In the genomic region with DNA sequence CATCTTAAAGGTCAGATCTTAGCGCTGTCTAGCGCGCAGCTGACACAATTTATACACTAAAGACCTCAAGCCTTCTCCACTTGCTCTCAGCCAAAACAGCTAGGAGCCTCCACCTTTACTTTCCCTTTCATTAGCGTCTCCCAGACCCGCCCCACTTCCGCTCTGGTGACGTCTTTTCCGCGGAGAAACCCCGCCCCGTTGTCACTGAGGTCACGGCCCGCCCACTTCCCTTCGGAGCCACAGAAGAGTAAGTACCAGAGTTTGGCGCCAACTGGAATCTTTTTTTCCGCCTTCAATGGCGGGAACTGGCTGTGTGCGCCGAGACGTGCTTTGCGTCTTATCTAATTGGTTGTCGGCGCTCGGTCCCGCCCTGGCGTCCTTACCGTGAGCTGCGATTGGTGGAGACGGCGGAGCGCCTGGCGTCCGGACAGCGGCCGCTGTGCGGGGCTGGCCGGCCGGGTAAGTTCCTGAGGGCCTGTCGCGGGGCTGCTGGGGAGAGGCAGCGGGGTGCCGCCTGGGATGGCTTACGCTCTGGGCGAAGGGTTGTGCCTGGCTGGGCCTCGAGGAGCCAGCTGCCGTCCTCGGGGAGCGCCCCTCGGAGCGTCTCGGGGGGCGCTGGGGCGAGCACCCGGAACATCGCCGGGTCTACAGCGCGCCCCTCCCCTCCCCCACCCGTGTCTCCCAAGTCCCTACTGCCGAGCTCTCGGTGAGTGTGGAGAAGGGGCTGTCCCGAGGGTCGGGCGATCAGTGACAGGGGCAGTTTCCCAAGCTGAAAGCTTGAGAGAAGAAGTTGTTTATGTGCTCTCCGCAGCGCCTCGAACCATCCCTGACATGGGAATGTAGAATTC, we compare ENCODE assay signal across 8 mouse cellular contexts. TPM values are rescaled to one million over a fixed set of nuclear protein-coding genes. Genes with fewer than 3 reads are reported as not detected.
DNase-seq lines count a peak whose midpoint lies in the region; ATAC-seq lines count a peak whose summit lies in the region.

Casp8ap2 (plus strand) TSS at position 418 of the 848 bp plus-strand sequence.

- no peaks in the 10 kb centered on the region for H3K27me3 ChIP-seq in hindbrain, embryonic 16.5 days (replicated peaks; ENCODE audit: control insufficient read depth, insufficient read depth, low read length)

- H3K4me2 ChIP-seq in hindbrain, embryonic 16.5 days (ENCODE audit: low read length): peak within 1 kb of the TSS; percentile 65

- H3K9me3 ChIP-seq in hindbrain, embryonic 16.5 days (ENCODE audit: control insufficient read depth, low read length): no peaks in the 10 kb centered on the region

- peak; percentile 94 for DNase-seq in WW6 (ENCODE audit: low read depth, low spot score)
- peak; percentile 96 for DNase-seq in cerebellum, postnatal 4 days (ENCODE audit: low spot score in 2 of 2)
- peak; percentile 99 for DNase-seq in gastrocnemius, adult 18-20 months (ENCODE audit: low spot score)
- DNase-seq in left cerebral cortex, adult 18-20 months (ENCODE audit: low spot score in 2 of 2): peak; percentile 99
- DNase-seq in right cerebral cortex, adult 18-20 months: peak; percentile 99
- peak; percentile 90 for DNase-seq in urinary bladder, postnatal 10 days (ENCODE audit: low spot score)

- WGBS in hindbrain, embryonic 16.5 days: under 1% methylated on average over 56 of the region's 67 CpGs
- under 1% methylated on average over 66 of the region's 67 CpGs for WGBS in macrophage (ENCODE audit: missing documents)

- H3K79me2 ChIP-seq in macrophage (ENCODE audit: inconsistent target): peaks cover 48% of the 10 kb centered on the region

- peaks cover 11% of the 10 kb centered on the region for H3K4me1 ChIP-seq in hindbrain, embryonic 16.5 days (ENCODE audit: control insufficient read depth, insufficient read depth, low read depth, low read length)

- no peaks in the 10 kb centered on the region for H3K36me3 ChIP-seq in hindbrain, embryonic 16.5 days (ENCODE audit: control insufficient read depth, insufficient read depth, low read length)
- H3K36me3 ChIP-seq in macrophage (ENCODE audit: inconsistent target): no peaks in the 10 kb centered on the region

- peak within 1 kb of the TSS; percentile 83 for H3K27ac ChIP-seq in hindbrain, embryonic 16.5 days (ENCODE audit: low read depth, low read length)
- peak within 1 kb of the TSS; percentile 58 for H3K27ac ChIP-seq in macrophage

- peak within 1 kb of the TSS; percentile 97 for H3K4me3 ChIP-seq in hindbrain, embryonic 16.5 days (ENCODE audit: low read length)
- H3K4me3 ChIP-seq in macrophage (ENCODE audit: inconsistent target): peak within 1 kb of the TSS; percentile 87

- H3K9ac ChIP-seq in hindbrain, embryonic 16.5 days (ENCODE audit: low read depth, low read length): peak within 1 kb of the TSS; percentile 87

- peak; percentile 99 for ATAC-seq in hindbrain, embryonic 16.5 days

RNA-seq across cellular contexts. Expression of gene Casp8ap2, which starts in this region (rescaled TPM):
- 1 to 10 TPM; 4.2 to 4.7 TPM for total RNA-seq in gastrocnemius, adult 18-20 months (2021)
- polyA plus RNA-seq in hindbrain, embryonic 16.5 days (2015; fragmentation: Nextera tagmentation; extraction: Ambion mirVana): 33.0 and 36.5 TPM in 2 replicates
- total RNA-seq in left cerebral cortex, adult 18-20 months (2021): 1 to 10 TPM; 9.0 to 9.7 TPM
- 10 to 100 TPM in 20 of 26 experiments, 1 to 10 TPM in 6; 3.4 to 52.2 (median 24.5) TPM for total RNA-seq in macrophage (2018; cell fraction: chromatin; rRNA removed)
- total RNA-seq in macrophage (2018; cell fraction: cytosol; rRNA removed): 10 to 100 TPM in 18 of 26 experiments, 1 to 10 TPM in 8; 3.1 to 16.7 (median 12.5) TPM
- 10 to 100 TPM in 19 of 26 experiments, 1 to 10 TPM in 7; 3.6 to 56.0 (median 13.7) TPM for total RNA-seq in macrophage (2018; cell fraction: nucleus; rRNA removed)
- polyA plus RNA-seq in macrophage (2018): 9.0 to 12.1 TPM (median 10.9 TPM) in 3 replicates

Comparison
In these comparisons a context has a peak if more than half of its experiments do, and no peak if none do; other contexts are left out.
1. Peak in every context shown above with its lines: DNase-seq, ATAC-seq, H3K4me3 ChIP-seq and H3K27ac ChIP-seq.